Mouse (Mus musculus) G1E-ER4 (cell line): ENCODE results near the gene Olfr1022. TPM values are rescaled to one million over a fixed set of nuclear protein-coding genes. Genes with fewer than 3 reads are reported as not detected.

Source experiments
- GATA1 ChIP-seq: IDR thresholded peaks from one replicate; pipeline ENCODE4 v1.8.0; 2012; ENCODE audit warnings: low read length, inconsistent platforms
- polyA plus RNA-seq: library from polyadenylated mRNA; stranded (reverse); fragments of >175 nt; gene quantifications from 2 replicates; pipeline ENCODE4 v1.2.3, GENCODE M21; 2012

Olfr1022 gene
- not detected in 2 replicates for polyA plus RNA-seq

DNA sequence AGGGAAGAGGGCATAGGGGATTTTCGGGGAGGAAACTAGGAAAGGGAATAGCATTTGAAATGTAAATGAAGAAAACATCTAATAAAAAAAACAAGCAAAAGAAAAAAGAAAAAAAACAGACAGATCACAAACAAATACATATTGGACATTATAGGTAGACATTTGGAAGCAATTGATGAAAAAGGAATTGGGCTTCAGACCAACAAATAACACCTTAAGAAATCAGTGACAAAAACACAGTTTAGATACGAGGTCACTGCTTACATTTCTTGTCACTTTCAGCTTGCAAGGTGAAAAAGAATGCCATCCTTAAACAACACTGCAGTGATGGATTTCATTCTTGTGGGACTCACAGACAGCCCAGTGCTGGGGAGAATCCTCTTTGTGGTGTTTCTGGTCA, at the start of gene Olfr1022:
TSS of gene Olfr1022 (plus strand) at position 301 of the 400 bp plus-strand sequence.
- TF ChIP-seq GATA1 = no peak

DNA sequence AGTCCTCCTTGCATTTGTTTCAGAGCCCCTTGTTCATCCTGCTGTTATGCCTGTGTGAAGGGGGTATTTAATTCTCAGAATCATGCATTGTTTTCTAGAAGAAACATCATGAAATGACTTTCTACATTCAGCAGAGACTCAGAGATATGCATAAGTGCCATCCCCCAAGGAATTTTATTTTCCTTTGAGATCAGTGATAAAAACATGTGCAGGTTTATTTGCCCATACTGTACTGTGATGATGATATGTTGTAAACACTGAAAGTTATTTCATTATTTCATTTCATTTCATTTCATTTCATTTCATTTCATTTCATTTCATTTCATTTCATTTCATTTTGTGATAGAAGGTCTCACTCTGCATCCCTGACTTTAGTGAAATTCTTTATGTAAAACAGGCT, 23.0 kb upstream of the Olfr1022 start, which contains the start of gene Olfr1019:
TSS of gene Olfr1019 (minus strand) at position 101 of the 400 bp plus-strand sequence.
- no peak for TF ChIP-seq GATA1

DNA sequence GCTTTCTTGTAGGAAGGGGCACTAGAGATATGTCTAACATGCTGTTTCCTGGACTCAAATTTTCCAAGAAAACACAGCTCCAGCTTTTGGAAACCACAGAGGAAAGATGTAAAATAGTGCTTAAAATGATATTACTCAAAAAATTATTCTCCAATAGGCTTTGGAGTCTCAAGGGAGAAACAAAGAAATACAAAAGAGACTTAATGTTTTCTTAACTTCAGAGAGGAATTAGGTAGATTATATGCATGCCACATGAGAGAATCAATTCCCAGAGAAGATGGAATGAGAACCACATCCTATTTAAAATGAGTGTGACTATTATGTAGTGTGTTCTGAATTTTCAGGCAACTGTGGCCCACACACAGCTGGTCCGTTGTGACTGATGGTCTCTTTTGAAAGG, 21.7 kb upstream of the Olfr1022 start, which contains the start of gene Olfr1020:
TSS of gene Olfr1020 (plus strand) at position 301 of the 400 bp plus-strand sequence.
- TF ChIP-seq GATA1 = no peak

DNA sequence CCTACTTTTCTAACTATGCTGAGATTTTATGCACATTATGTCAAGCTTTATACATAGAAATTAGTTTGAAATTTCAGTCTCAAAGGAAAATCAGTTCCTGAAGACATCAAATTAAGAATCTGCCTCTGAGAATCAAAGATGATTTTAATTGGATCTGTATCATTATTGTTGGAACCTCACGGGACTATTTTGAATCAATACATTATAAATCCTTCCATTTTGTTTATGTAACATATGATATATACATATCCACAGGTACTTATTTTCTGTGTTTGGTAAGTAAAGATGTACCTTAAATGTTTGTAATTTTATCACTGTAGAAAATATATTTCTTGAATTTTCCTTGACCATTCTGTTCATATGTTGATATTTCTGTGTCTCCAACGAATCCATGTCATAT, 16.9 kb downstream of the Olfr1022 start, which contains the start of gene Olfr1023:
TSS of gene Olfr1023 (plus strand) at position 301 of the 400 bp plus-strand sequence.
- TF ChIP-seq GATA1 = no peak

DNA sequence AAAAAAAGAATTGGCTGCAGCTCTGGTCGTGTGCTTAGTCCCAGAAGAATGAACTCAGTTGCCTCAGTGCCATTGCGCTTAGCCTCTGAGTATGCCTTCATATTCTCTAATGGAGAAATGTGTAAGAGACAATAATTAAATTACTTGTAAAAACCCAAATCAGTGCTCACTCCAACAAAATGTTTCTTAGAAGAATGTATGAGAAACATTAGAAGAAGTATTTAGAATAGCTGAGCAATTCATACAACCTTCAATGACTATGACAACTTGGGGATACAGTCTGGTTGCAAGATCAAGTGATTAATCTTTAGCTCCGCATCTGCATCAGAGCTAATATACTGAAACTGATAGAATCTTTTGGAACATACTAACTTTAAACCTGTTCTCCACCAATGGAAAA, 36.6 kb downstream of the Olfr1022 start, which contains the start of gene Olfr1024:
TSS of gene Olfr1024 (minus strand) at position 101 of the 400 bp plus-strand sequence.
- no peak for TF ChIP-seq GATA1

DNA sequence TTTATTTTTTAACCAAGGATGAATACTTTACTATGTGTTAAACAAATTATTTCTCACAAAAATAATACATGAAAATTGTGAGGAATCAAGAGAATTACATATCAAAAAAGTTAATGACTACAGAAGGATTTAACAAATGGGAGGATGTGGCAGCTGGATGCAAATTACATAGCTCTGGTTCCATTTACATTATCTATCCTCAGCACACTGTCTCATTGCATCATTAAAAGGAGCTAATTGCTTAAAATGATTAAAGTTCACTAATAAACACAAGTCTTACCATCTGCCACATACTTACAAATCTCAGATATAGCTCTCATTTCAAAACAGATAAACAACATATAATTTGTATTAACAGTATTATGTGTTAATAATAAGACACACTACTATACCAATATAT, 44.8 kb downstream of the Olfr1022 start:
- no peak for TF ChIP-seq GATA1

DNA sequence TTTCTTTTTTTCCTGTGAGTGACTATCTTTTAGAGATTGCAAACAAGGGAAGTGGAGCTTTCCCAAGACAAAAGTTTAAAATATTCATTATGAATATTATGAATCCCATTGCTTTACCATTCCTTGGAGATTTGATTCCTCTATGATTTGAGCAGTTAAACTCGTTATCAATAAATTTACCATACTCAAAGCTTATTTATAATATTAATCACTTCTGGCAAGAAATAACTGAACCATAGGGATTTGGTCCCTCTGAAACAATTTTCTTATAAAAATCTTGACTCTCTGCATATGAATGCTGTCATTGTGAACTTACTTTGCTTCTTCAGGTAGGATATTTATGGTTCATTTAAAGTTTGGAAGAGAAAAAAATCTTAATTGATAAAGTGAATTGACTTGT, 46.5 kb downstream of the Olfr1022 start, which contains the start of gene Olfr1025-ps1:
TSS of gene Olfr1025-ps1 (plus strand) at position 301 of the 400 bp plus-strand sequence.
- TF ChIP-seq GATA1 = no peak

Other genes starting within 250 kb of the Olfr1022 start
- not detected in 2 replicates for gene Olfr1002, start 217.9 kb upstream of the Olfr1022 start, polyA plus RNA-seq
- not detected in 2 replicates for gene Olfr154, start 204.1 kb upstream of the Olfr1022 start, polyA plus RNA-seq
- gene Olfr1006, start 189.8 kb upstream of the Olfr1022 start, polyA plus RNA-seq = not detected in 2 replicates
- not detected in 2 replicates for gene Olfr1008, start 179.2 kb upstream of the Olfr1022 start, polyA plus RNA-seq
- gene Olfr1009, start 153.2 kb upstream of the Olfr1022 start, polyA plus RNA-seq = not detected in 2 replicates
- gene Olfr1012, start 105.8 kb upstream of the Olfr1022 start, polyA plus RNA-seq = not detected in 2 replicates
- gene Olfr1013, start 101.5 kb upstream of the Olfr1022 start, polyA plus RNA-seq = not detected in 2 replicates
- gene Olfr1014, start 95.9 kb upstream of the Olfr1022 start, polyA plus RNA-seq = not detected in 2 replicates
- gene Olfr1015, start 86.6 kb upstream of the Olfr1022 start, polyA plus RNA-seq = not detected in 2 replicates
- not detected in 2 replicates for gene Olfr1016, start 66.0 kb upstream of the Olfr1022 start, polyA plus RNA-seq
- not detected in 2 replicates for gene Olfr1018, start 50.1 kb upstream of the Olfr1022 start, polyA plus RNA-seq
- not detected in 2 replicates for gene Olfr1019, start 23.1 kb upstream of the Olfr1022 start, polyA plus RNA-seq
- gene Olfr1020, start 21.6 kb upstream of the Olfr1022 start, polyA plus RNA-seq = not detected in 2 replicates
- not detected in 2 replicates for gene Olfr1023, start 17.0 kb downstream of the Olfr1022 start, polyA plus RNA-seq
- gene Olfr1024, start 36.5 kb downstream of the Olfr1022 start, polyA plus RNA-seq = not detected in 2 replicates
- gene Olfr1025-ps1, start 46.6 kb downstream of the Olfr1022 start, polyA plus RNA-seq = not detected in 2 replicates
- not detected in 2 replicates for gene Olfr1026, start 53.0 kb downstream of the Olfr1022 start, polyA plus RNA-seq
- not detected in 2 replicates for gene Olfr1028, start 81.8 kb downstream of the Olfr1022 start, polyA plus RNA-seq
- gene Olfr1029, start 105.3 kb downstream of the Olfr1022 start, polyA plus RNA-seq = not detected in 2 replicates
- gene Olfr1030, start 110.7 kb downstream of the Olfr1022 start, polyA plus RNA-seq = not detected in 2 replicates
- gene Olfr1031, start 121.7 kb downstream of the Olfr1022 start, polyA plus RNA-seq = not detected in 2 replicates
- not detected in 2 replicates for gene Olfr1032, start 136.9 kb downstream of the Olfr1022 start, polyA plus RNA-seq
- gene Olfr1033, start 152.0 kb downstream of the Olfr1022 start, polyA plus RNA-seq = not detected in 2 replicates
- gene Olfr1034, start 177.3 kb downstream of the Olfr1022 start, polyA plus RNA-seq = not detected in 2 replicates
- gene Olfr1036, start 205.4 kb downstream of the Olfr1022 start, polyA plus RNA-seq = not detected in 2 replicates
- not detected in 2 replicates for gene Olfr1037, start 218.8 kb downstream of the Olfr1022 start, polyA plus RNA-seq